Mouse (Mus musculus): Measurements from ENCODE around the gene Nupl2. TPM values are rescaled to one million over a fixed set of nuclear protein-coding genes. Genes with fewer than 3 reads are reported as not detected.

The Nupl2 gene
- polyA plus RNA-seq, 1 experiment from 2014 or later = 18.7 TPM

DNA sequence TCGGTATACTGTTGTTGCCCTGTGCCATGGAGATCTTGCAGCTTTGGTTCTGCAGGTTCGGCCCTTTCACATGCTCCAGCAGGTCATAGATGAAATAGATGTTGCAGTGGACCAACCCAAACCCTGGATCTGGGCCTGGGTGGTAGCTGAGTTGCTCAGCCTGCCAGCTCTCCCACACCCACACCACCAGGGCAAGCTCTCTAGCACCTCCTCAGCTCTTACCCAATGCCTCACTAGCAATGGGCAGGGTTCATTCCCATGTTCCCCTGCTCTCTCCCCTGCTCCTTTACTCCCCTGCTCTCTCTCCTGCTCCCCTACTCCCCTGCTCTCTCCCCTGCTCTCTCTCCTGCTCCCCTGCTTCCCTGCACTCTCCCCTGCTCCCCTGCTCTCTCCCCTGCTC is 27.1 kb downstream of the Nupl2 start:
- DNase-seq (ENCODE audit: low spot score) (no peak), ATAC-seq (replicated peaks; ENCODE audit: low FRiP score) (no peak)
- no peaks in the 10 kb centered on the region for H3K36me3 ChIP-seq (ENCODE audit: control insufficient read depth, insufficient read depth, low read length)
- no peak overlapping the region for H3K27ac ChIP-seq (ENCODE audit: low read depth, low read length)
- 83% methylated on average over 2 of the region's 2 CpGs for WGBS
- no peak overlapping the region for H3K9ac ChIP-seq (ENCODE audit: low read depth, low read length)
- H3K4me2 ChIP-seq = no peak overlapping the region
- no peaks in the 10 kb centered on the region for H3K9me3 ChIP-seq (ENCODE audit: control insufficient read depth, low read length)
- no peaks in the 10 kb centered on the region for H3K4me1 ChIP-seq (replicated peaks; ENCODE audit: control insufficient read depth, insufficient read depth, low read length)
- no peak overlapping the region for H3K4me3 ChIP-seq (ENCODE audit: low read depth, low read length)
- no peaks in the 10 kb centered on the region for H3K27me3 ChIP-seq (replicated peaks; ENCODE audit: control insufficient read depth, insufficient read depth, low read length)

DNA sequence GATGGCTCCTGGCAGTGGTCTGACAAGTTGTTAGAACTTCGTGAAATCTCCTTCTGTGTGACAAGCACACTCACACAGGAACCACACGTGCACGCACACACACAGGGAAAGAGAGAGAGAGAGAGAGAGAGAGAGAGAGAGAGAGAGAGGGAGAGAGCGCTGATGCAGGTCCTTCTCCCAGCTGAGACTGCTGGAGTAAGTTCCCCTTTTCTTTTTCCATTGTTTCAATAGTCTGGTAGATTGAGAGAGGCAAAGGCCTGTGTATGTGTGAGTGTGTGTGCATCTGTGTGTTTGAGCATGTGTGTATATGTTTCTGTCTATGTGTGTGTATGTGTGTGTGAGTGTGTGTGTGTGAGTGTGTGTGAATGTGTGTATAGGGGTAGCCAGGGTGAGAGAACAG is 36.2 kb downstream of the Nupl2 start:
- H3K4me2 ChIP-seq = no peak overlapping the region
- no peak overlapping the region for H3K9ac ChIP-seq (ENCODE audit: low read depth, low read length)
- no peaks in the 10 kb centered on the region for H3K4me1 ChIP-seq (replicated peaks; ENCODE audit: control insufficient read depth, insufficient read depth, low read length)
- ATAC-seq (replicated peaks; ENCODE audit: low FRiP score) (no peak), DNase-seq (ENCODE audit: low spot score) (no peak)
- H3K9me3 ChIP-seq (ENCODE audit: control insufficient read depth, low read length) = no peaks in the 10 kb centered on the region
- WGBS = 66% methylated on average over 4 of the region's 4 CpGs
- no peak overlapping the region for H3K4me3 ChIP-seq (ENCODE audit: low read depth, low read length)
- H3K36me3 ChIP-seq (ENCODE audit: control insufficient read depth, insufficient read depth, low read length) = no peaks in the 10 kb centered on the region
- no peaks in the 10 kb centered on the region for H3K27me3 ChIP-seq (replicated peaks; ENCODE audit: control insufficient read depth, insufficient read depth, low read length)
- no peak overlapping the region for H3K27ac ChIP-seq (ENCODE audit: low read depth, low read length)

DNA sequence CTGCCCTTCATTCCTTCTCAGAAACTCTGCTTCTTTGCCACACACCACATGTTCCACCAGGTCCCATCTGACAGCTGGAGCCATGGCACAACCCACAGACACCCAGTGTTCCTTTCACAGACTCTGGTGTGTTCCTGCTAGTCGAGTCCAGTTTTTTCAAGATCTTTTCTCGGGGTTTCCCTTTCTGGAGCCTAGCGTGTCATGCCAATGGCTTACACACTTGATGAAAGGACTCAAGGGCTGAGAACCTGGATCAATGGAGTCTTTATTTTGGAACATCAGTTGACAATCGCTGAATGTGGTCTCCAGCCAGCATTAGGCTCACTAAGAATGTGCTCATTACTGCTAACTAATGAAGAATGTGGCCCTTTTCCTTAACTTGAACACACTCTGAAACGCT is 37.7 kb downstream of the Nupl2 start:
- no peak overlapping the region for H3K27ac ChIP-seq (ENCODE audit: low read depth, low read length)
- H3K4me1 ChIP-seq (replicated peaks; ENCODE audit: control insufficient read depth, insufficient read depth, low read length) = no peaks in the 10 kb centered on the region
- no peak for ATAC-seq (replicated peaks; ENCODE audit: low FRiP score)
- H3K4me2 ChIP-seq = no peak overlapping the region
- no peak overlapping the region for H3K9ac ChIP-seq (ENCODE audit: low read depth, low read length)
- no peaks in the 10 kb centered on the region for H3K9me3 ChIP-seq (ENCODE audit: control insufficient read depth, low read length)
- DNase-seq (ENCODE audit: low spot score) = no peak
- no peak overlapping the region for H3K4me3 ChIP-seq (ENCODE audit: low read depth, low read length)
- H3K36me3 ChIP-seq (ENCODE audit: control insufficient read depth, insufficient read depth, low read length) = no peaks in the 10 kb centered on the region
- no peaks in the 10 kb centered on the region for H3K27me3 ChIP-seq (replicated peaks; ENCODE audit: control insufficient read depth, insufficient read depth, low read length)
- WGBS = 69% methylated on average over 5 of the region's 5 CpGs

DNA sequence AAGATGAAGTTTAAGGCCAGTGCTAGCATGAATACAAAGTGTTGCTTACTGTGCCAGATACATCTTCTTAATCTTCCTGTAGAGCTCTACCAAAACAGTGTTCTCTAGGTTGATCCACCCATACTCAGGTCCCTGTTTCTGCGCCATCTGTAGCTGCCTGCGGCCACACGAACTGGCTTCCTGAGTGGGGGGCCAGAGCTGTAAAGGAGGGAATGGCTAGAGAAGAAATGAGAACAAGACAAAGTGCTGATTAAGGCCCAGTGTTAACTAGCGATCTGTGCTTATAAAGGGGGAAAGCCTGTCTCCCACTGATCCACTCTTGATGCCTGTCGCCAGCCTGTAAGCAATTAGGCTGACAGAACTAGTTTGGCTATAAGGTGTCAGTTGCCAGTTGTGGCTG is 38.5 kb downstream of the Nupl2 start:
- H3K4me1 ChIP-seq (replicated peaks; ENCODE audit: control insufficient read depth, insufficient read depth, low read length) = peaks cover 1% of the 10 kb centered on the region; the same call in 1 of the 2 replicates
- H3K9me3 ChIP-seq (ENCODE audit: control insufficient read depth, low read length) = no peaks in the 10 kb centered on the region
- DNase-seq (ENCODE audit: low spot score) (no peak), ATAC-seq (replicated peaks; ENCODE audit: low FRiP score) (no peak)
- H3K27ac ChIP-seq (ENCODE audit: low read depth, low read length) = no peak overlapping the region
- 74% methylated on average over 5 of the region's 5 CpGs for WGBS
- H3K9ac ChIP-seq (ENCODE audit: low read depth, low read length) = no peak overlapping the region
- H3K4me2 ChIP-seq = no peak overlapping the region
- H3K27me3 ChIP-seq (replicated peaks; ENCODE audit: control insufficient read depth, insufficient read depth, low read length) = no peaks in the 10 kb centered on the region
- H3K36me3 ChIP-seq (ENCODE audit: control insufficient read depth, insufficient read depth, low read length) = no peaks in the 10 kb centered on the region
- H3K4me3 ChIP-seq (ENCODE audit: low read depth, low read length) = no peak overlapping the region

DNA sequence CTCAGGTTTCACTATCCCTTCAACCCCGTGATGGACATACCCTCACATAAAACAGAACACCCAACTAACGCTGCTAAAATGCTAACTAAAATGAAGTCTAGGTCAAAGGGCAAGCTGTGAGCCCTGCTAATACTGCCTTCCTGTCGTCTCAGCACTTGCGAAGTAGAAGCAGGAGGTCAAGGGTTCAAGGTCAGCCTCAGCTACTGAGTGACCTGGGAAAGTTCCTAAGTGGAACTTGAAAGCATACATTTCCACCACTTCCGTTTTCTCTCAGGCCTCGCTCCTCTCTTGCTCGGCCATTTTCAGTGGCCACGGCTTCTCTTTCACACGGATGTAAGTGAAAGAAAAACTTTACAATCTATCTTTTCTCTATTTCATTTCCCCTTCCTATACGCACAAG is 43.2 kb downstream of the Nupl2 start:
- DNase-seq (ENCODE audit: low spot score) = no peak

DNA sequence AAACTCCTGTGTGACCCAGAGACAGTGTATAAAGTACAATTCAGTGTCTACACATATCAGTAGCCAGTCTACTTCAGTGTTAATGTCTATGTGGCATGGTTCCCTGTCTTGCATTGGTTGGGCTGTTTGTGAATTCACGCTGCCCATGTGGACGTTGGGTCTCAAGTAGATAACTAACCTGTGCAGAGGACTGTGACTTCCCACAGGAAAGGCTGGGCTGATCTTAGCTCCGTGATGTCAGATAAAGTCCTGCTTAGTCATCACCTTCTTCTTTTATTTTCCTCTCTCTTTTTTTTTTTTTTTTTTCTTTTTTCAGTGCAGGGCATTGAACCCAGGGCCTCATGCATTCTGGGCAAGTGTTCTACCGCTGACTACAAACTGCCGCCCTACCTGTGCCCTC is 43.7 kb downstream of the Nupl2 start:
- peaks cover 4% of the 10 kb centered on the region; the same call in 1 of the 2 replicates for H3K4me1 ChIP-seq (replicated peaks; ENCODE audit: control insufficient read depth, insufficient read depth, low read length)
- no peak for DNase-seq (ENCODE audit: low spot score)
- H3K9me3 ChIP-seq (ENCODE audit: control insufficient read depth, low read length) = no peaks in the 10 kb centered on the region
- H3K27ac ChIP-seq (ENCODE audit: low read depth, low read length) = no peak overlapping the region
- no peaks in the 10 kb centered on the region for H3K36me3 ChIP-seq (ENCODE audit: control insufficient read depth, insufficient read depth, low read length)
- no peak overlapping the region for H3K9ac ChIP-seq (ENCODE audit: low read depth, low read length)
- H3K4me3 ChIP-seq (ENCODE audit: low read depth, low read length) = no peak overlapping the region
- 58% methylated on average over 5 of the region's 5 CpGs for WGBS
- ATAC-seq (replicated peaks; ENCODE audit: low FRiP score) = no peak
- H3K27me3 ChIP-seq (replicated peaks; ENCODE audit: control insufficient read depth, insufficient read depth, low read length) = no peaks in the 10 kb centered on the region
- H3K4me2 ChIP-seq = no peak overlapping the region

More for the DNA sequence above, 43.2 kb downstream of the Nupl2 start:
- H3K27me3 ChIP-seq (replicated peaks; ENCODE audit: control insufficient read depth, insufficient read depth, low read length) = no peaks in the 10 kb centered on the region
- no peak overlapping the region for H3K4me2 ChIP-seq
- WGBS = 65% methylated on average over 10 of the region's 10 CpGs
- ATAC-seq (replicated peaks; ENCODE audit: low FRiP score) = no peak
- no peak overlapping the region for H3K4me3 ChIP-seq (ENCODE audit: low read depth, low read length)
- no peaks in the 10 kb centered on the region for H3K9me3 ChIP-seq (ENCODE audit: control insufficient read depth, low read length)
- H3K9ac ChIP-seq (ENCODE audit: low read depth, low read length) = no peak overlapping the region
- H3K4me1 ChIP-seq (replicated peaks; ENCODE audit: control insufficient read depth, insufficient read depth, low read length) = peaks cover 4% of the 10 kb centered on the region; the same call in 1 of the 2 replicates
- no peak overlapping the region for H3K27ac ChIP-seq (ENCODE audit: low read depth, low read length)
- no peaks in the 10 kb centered on the region for H3K36me3 ChIP-seq (ENCODE audit: control insufficient read depth, insufficient read depth, low read length)

DNA sequence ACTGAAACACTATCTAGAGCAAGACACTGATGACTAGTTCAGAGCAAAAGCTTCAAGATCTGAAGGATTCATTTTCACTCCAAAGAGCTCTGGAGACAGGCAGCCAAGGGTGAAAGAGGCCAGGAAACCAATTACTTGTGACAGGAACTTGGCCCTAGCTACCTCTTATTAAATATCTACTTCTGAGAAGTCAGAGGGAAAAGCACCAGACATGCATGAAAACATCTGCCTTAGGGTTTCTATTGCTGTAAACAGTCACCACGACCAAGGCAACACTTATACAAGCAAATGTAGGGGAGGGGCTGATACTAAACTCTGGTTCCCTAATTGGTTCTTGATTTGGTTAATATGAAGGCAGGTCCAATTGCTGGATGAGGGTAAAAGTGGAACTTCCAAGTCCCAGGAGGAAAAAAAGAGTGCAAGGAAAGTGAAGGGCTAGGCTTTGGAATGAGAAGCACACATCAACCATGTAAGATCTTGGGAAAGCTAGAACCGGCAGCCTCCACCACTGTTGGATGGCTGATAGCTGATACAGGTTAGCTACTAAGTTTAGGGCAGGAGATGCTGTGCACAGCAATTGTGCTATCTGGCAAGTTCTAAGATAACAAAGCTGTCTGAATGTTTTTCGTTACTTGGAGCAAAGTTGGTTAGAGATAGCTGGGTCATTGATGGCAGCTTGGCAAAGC is 49.2 kb downstream of the Nupl2 start:
- no peak for DNase-seq (ENCODE audit: low spot score)
- Histone ChIP-seq H3K9me3 (ENCODE audit: control insufficient read depth, low read length) (no peaks in the 10 kb centered on the region), H3K27me3 (replicated peaks; ENCODE audit: control insufficient read depth, insufficient read depth, low read length) (no peaks in the 10 kb centered on the region), H3K27ac (ENCODE audit: low read depth, low read length) (no peak overlapping the region), H3K4me3 (ENCODE audit: low read depth, low read length) (no peak overlapping the region), H3K9ac (ENCODE audit: low read depth, low read length) (no peak overlapping the region), H3K4me1 (replicated peaks; ENCODE audit: control insufficient read depth, insufficient read depth, low read length) (no peaks in the 10 kb centered on the region), H3K36me3 (ENCODE audit: control insufficient read depth, insufficient read depth, low read length) (no peaks in the 10 kb centered on the region), H3K4me2 (no peak overlapping the region)
- WGBS = 52% methylated on average over 3 of the region's 3 CpGs
- no peak for ATAC-seq (replicated peaks; ENCODE audit: low FRiP score)

DNA sequence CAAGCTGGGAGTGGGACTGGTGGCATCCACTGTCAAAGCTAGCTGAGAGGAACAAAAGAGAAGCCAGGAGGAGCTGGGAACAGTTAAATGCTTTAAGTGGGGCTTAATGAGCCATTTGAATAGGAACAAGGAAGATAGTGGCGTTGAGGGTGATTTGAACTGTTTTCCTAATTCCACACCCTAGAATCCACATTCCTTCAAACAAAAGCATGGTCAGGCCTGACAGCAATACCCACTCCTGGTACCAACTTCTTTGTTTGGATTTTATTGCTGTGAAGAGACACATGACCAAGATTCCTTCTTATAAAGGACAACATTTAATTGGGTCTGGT is 49.8 kb downstream of the Nupl2 start:
- no peak overlapping the region for H3K4me2 ChIP-seq
- H3K4me1 ChIP-seq (replicated peaks; ENCODE audit: control insufficient read depth, insufficient read depth, low read length) = no peaks in the 10 kb centered on the region
- no peak overlapping the region for H3K27ac ChIP-seq (ENCODE audit: low read depth, low read length)
- WGBS = 83% methylated on average over 1 of the region's 1 CpGs
- H3K27me3 ChIP-seq (replicated peaks; ENCODE audit: control insufficient read depth, insufficient read depth, low read length) = no peaks in the 10 kb centered on the region
- H3K4me3 ChIP-seq (ENCODE audit: low read depth, low read length) = no peak overlapping the region
- no peak for DNase-seq (ENCODE audit: low spot score)
- H3K9me3 ChIP-seq (ENCODE audit: control insufficient read depth, low read length) = no peaks in the 10 kb centered on the region
- H3K36me3 ChIP-seq (ENCODE audit: control insufficient read depth, insufficient read depth, low read length) = no peaks in the 10 kb centered on the region
- H3K9ac ChIP-seq (ENCODE audit: low read depth, low read length) = no peak overlapping the region
- no peak for ATAC-seq (replicated peaks; ENCODE audit: low FRiP score)

DNA sequence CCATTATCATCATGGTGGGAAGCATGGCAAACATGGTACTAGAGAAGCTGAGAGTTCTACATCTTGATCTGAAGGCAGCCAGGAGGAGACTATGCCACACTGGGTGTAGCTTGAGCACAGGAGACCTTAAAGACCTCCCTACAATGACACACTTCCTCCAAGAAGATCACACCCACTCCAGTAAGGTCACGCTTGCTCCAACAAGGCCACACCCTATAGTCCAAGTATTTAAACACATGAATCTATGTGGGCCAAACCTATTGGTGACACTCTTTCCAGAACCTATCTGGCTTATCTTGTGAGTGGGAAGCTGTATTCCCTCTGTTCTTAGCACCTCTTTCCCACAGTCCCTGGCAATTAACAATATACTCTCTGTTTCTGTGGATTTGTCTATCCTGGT is 50.1 kb downstream of the Nupl2 start:
- H3K4me1 ChIP-seq (replicated peaks; ENCODE audit: control insufficient read depth, insufficient read depth, low read length) = no peaks in the 10 kb centered on the region
- no peak overlapping the region for H3K4me2 ChIP-seq
- no peaks in the 10 kb centered on the region for H3K9me3 ChIP-seq (ENCODE audit: control insufficient read depth, low read length)
- DNase-seq (ENCODE audit: low spot score) = no peak
- no peak for ATAC-seq (replicated peaks; ENCODE audit: low FRiP score)
- no peak overlapping the region for H3K4me3 ChIP-seq (ENCODE audit: low read depth, low read length)
- no peaks in the 10 kb centered on the region for H3K27me3 ChIP-seq (replicated peaks; ENCODE audit: control insufficient read depth, insufficient read depth, low read length)
- H3K9ac ChIP-seq (ENCODE audit: low read depth, low read length) = no peak overlapping the region
- WGBS = 71% methylated on average over 1 of the region's 1 CpGs
- no peak overlapping the region for H3K27ac ChIP-seq (ENCODE audit: low read depth, low read length)
- H3K36me3 ChIP-seq (ENCODE audit: control insufficient read depth, insufficient read depth, low read length) = no peaks in the 10 kb centered on the region

Measured in liver, embryonic 11.5 days (tissue).